In genomic region chr3:121159566-121159965, GRCm38 (mm10) we compare ENCODE assay signal across 13 mouse cellular contexts. TPM values are rescaled to one million over a fixed set of nuclear protein-coding genes. Genes with fewer than 3 reads are reported as not detected.
DNase-seq lines count a peak whose midpoint lies in the region; ATAC-seq lines count a peak whose summit lies in the region.
"Had no signal": no experiment of that assay in that cellular context is flagged by ENCODE, and none has a peak within 500 bp of the region (broad histone marks: within the 10 kb centered on the region; RNA-seq: fewer than 3 reads in every experiment).

No protein-coding gene starts in this region.

- ATAC-seq in midbrain, embryonic 11.5 days (ENCODE audit: low FRiP score): peak; percentile 25; the same call in 1 of the 2 replicates
- peak; percentile 13; the same call in 1 of the 2 replicates for ATAC-seq in embryonic facial prominence, embryonic 14.5 days (ENCODE audit: low read depth)
- 0 out of 2 replicates have a peak, but pooled peaks have one; percentile 29 for ATAC-seq in megakaryocyte progenitor cell, adult 5-6 weeks (replicated peaks; ENCODE audit: poor library complexity)

- no peak overlapping the region for H3K4me2 ChIP-seq in midbrain, embryonic 11.5 days
- H3K4me2 ChIP-seq in embryonic facial prominence, embryonic 14.5 days (ENCODE audit: low read depth, low read length): no peak overlapping the region
- H3K4me2 ChIP-seq: embryonic facial prominence, embryonic 13.5 days had no signal

- WGBS in midbrain, embryonic 11.5 days: 77% methylated on average over 10 of the region's 10 CpGs
- WGBS in midbrain, embryonic 10.5 days: 81% methylated on average over 10 of the region's 10 CpGs
- WGBS in embryonic facial prominence, embryonic 14.5 days: 72% methylated on average over 10 of the region's 10 CpGs

- no peak overlapping the region for H3K9ac ChIP-seq in midbrain, embryonic 11.5 days (ENCODE audit: low read length)
- no peak overlapping the region for H3K9ac ChIP-seq in embryonic facial prominence, embryonic 14.5 days (ENCODE audit: low read depth, low read length)
- H3K9ac ChIP-seq: embryonic facial prominence, embryonic 13.5 days had no signal

- no peaks in the 10 kb centered on the region for H3K36me3 ChIP-seq in midbrain, embryonic 11.5 days (ENCODE audit: control insufficient read depth, insufficient read depth, low read length)
- H3K36me3 ChIP-seq in midbrain, embryonic 10.5 days: no peaks in the 10 kb centered on the region
- H3K36me3 ChIP-seq in embryonic facial prominence, embryonic 14.5 days (ENCODE audit: control insufficient read depth, insufficient read depth, low read length): no peaks in the 10 kb centered on the region
- H3K36me3 ChIP-seq: embryonic facial prominence, embryonic 13.5 days had no signal

- no peaks in the 10 kb centered on the region for H3K27me3 ChIP-seq in midbrain, embryonic 11.5 days (ENCODE audit: control insufficient read depth, insufficient read depth, low read length)
- no peaks in the 10 kb centered on the region for H3K27me3 ChIP-seq in midbrain, embryonic 10.5 days (ENCODE audit: low read depth, poor library complexity, severe bottlenecking)
- H3K27me3 ChIP-seq in embryonic facial prominence, embryonic 14.5 days (replicated peaks; ENCODE audit: control insufficient read depth, insufficient read depth, low read length): no peaks in the 10 kb centered on the region
- H3K27me3 ChIP-seq: embryonic facial prominence, embryonic 13.5 days had no signal

- no peak overlapping the region for H3K4me3 ChIP-seq in midbrain, embryonic 11.5 days (ENCODE audit: low read depth, low read length)
- H3K4me3 ChIP-seq in midbrain, embryonic 10.5 days: no peak overlapping the region
- no peak overlapping the region for H3K4me3 ChIP-seq in embryonic facial prominence, embryonic 14.5 days (ENCODE audit: low read depth, low read length)
- H3K4me3 ChIP-seq: embryonic facial prominence, embryonic 13.5 days had no signal

- DNase-seq in midbrain, embryonic 11.5 days (ENCODE audit: low spot score, missing footprints): no peak
- DNase-seq in midbrain, embryonic 10.5 days (ENCODE audit: low spot score): no peak
- peak; percentile 56 to 67 for DNase-seq in cerebellum, adult 18-20 months
- DNase-seq in embryonic facial prominence, embryonic 14.5 days (ENCODE audit: low spot score): no peak
- no peak for DNase-seq in heart, postnatal 25 days (ENCODE audit: low spot score)
- DNase-seq in adrenal gland, postnatal 10 days: no peak
- no peak for DNase-seq in gastrocnemius, adult 18-20 months (ENCODE audit: low spot score)
- DNase-seq: gastrocnemius, postnatal 25 days; kidney, adult 2 months; retina, postnatal 1 day had no signal

- peaks cover 12% of the 10 kb centered on the region for H3K4me1 ChIP-seq in midbrain, embryonic 11.5 days (ENCODE audit: control insufficient read depth, insufficient read depth, low read length)
- peaks cover 25% of the 10 kb centered on the region for H3K4me1 ChIP-seq in midbrain, embryonic 10.5 days
- H3K4me1 ChIP-seq in embryonic facial prominence, embryonic 14.5 days (ENCODE audit: control insufficient read depth, insufficient read depth, low read length): peaks cover 10% of the 10 kb centered on the region; the same call in 1 of the 2 replicates

- no peak overlapping the region for H3K27ac ChIP-seq in midbrain, embryonic 11.5 days (ENCODE audit: low read depth, low read length)
- H3K27ac ChIP-seq in midbrain, embryonic 10.5 days (replicated peaks): no peak overlapping the region
- H3K27ac ChIP-seq in embryonic facial prominence, embryonic 14.5 days (replicated peaks; ENCODE audit: low read depth, low read length): no peak overlapping the region
- H3K27ac ChIP-seq: embryonic facial prominence, embryonic 13.5 days; macrophage had no signal

- intact Hi-C loops in heart, postnatal 25 days (cut with DNase I): no loop called here

- H3K9me3 ChIP-seq in midbrain, embryonic 11.5 days (ENCODE audit: control insufficient read depth, low read length): no peaks in the 10 kb centered on the region
- H3K9me3 ChIP-seq in midbrain, embryonic 10.5 days (replicated peaks): no peaks in the 10 kb centered on the region
- H3K9me3 ChIP-seq in embryonic facial prominence, embryonic 14.5 days (ENCODE audit: control insufficient read depth, low read length): no peaks in the 10 kb centered on the region
- H3K9me3 ChIP-seq: embryonic facial prominence, embryonic 13.5 days had no signal

RNA-seq across cellular contexts. Expression of gene Rwdd3, which starts 11.9 kb away (rescaled TPM):
- 3.9 and 4.2 TPM in 2 replicates for polyA plus RNA-seq in midbrain, embryonic 11.5 days (2014; fragmentation: Nextera tagmentation; extraction: Ambion mirVana)
- polyA plus RNA-seq in midbrain, embryonic 10.5 days (2016; fragmentation: Nextera tagmentation; extraction: Ambion mirVana): 3.9 and 5.3 TPM in 2 replicates
- 7.2 and 9.3 TPM in 2 replicates for polyA plus RNA-seq in embryonic facial prominence, embryonic 14.5 days (2014; fragmentation: Nextera tagmentation; extraction: Ambion mirVana)
- total RNA-seq in megakaryocyte progenitor cell, adult 5-6 weeks (2015): 3.2 and 3.5 TPM in 2 replicates
- 5.9 and 6.5 TPM in 2 replicates for total RNA-seq in megakaryocyte progenitor cell, adult 5-6 weeks (2017)
- total RNA-seq in heart, postnatal 25 days (2021): 1 to 10 TPM; 1.2 to 1.6 TPM
- total RNA-seq in adrenal gland, postnatal 10 days (2021): 10 to 100 TPM; 12.4 to 16.8 TPM
- total RNA-seq in gastrocnemius, adult 18-20 months (2021): 1 to 10 TPM; 2.2 to 3.3 TPM

Comparison
In these comparisons a context has a peak if more than half of its experiments do, and no peak if none do; other contexts are left out.
1. DNase-seq: peak in cerebellum, adult 18-20 months (2 of 2); none in midbrain, embryonic 11.5 days (single experiment), midbrain, embryonic 10.5 days (single experiment), embryonic facial prominence, embryonic 14.5 days (single experiment), heart, postnatal 25 days (single experiment), adrenal gland, postnatal 10 days (single experiment) and gastrocnemius, adult 18-20 months (single experiment).
2. Peak in every context shown above with its lines, with median percentiles within 50 percentile points of each other: ATAC-seq.